Comparison of ENCODE assay signal across 17 mouse cellular contexts in the genomic region with DNA sequence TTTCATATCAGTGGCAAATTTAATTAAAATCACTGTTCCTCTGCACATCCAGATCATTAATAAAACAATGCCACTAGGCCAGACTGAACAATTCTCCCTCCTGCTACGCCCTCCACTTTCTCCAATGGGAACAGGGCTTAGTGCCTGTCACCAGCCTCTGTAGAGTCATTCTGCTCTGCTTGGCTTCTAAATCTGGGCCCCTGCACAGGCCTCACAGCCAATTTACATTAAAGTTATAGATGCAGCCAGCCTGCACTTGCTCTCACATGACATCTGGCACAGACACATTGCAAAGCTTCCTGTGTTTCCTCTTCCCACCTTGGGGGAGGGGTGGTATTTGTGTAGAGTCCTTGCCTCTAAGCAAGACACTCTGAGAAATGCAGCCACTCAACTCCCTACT. TPM values are rescaled to one million over a fixed set of nuclear protein-coding genes. Genes with fewer than 3 reads are reported as not detected.
DNase-seq lines count a peak whose midpoint lies in the region; ATAC-seq and TF ChIP-seq lines count a peak whose summit lies in the region.
"Had no signal": no experiment of that assay in that cellular context is flagged by ENCODE, and none has a peak within 500 bp of the region (broad histone marks: within the 10 kb centered on the region; RNA-seq: fewer than 3 reads in every experiment).

No protein-coding gene starts in this region.

- H3K4me3 ChIP-seq in heart, embryonic 10.5 days = no peak overlapping the region
- H3K4me3 ChIP-seq in heart, adult 2 months = no peak overlapping the region
- no peak overlapping the region for H3K4me3 ChIP-seq in lung, embryonic 14.5 days (ENCODE audit: low read depth, low read length)
- no peak overlapping the region for H3K4me3 ChIP-seq in kidney, embryonic 14.5 days (ENCODE audit: low read length)
- H3K4me3 ChIP-seq: forebrain, embryonic 15.5 days; limb, embryonic 13.5 days; stomach, embryonic 15.5 days had no signal

- no peak for ATAC-seq in lung, embryonic 14.5 days (ENCODE audit: insufficient read depth)
- ATAC-seq in kidney, embryonic 14.5 days (ENCODE audit: low FRiP score, low TSS enrichment) = no peak
- ATAC-seq: forebrain, embryonic 15.5 days had no signal

- TF ChIP-seq CTCF in heart, adult 2 months (IDR thresholded peaks at IDR 0.05) = no peak
- TF ChIP-seq CTCF in lung, embryonic 14.5 days (IDR thresholded peaks at IDR 0.05; ENCODE audit: low read depth) = no peak

- TF ChIP-seq POLR2A in heart, adult 2 months (IDR thresholded peaks at IDR 0.05; ENCODE audit: insufficient read depth, low read depth, low read length) = no peak

- no peaks in the 10 kb centered on the region for H3K79me2 ChIP-seq in heart, adult 2 months (replicated peaks; ENCODE audit: control insufficient read depth, insufficient read depth, low read length)

- no peak for TF ChIP-seq EP300 in heart, adult 2 months (IDR thresholded peaks at IDR 0.05; ENCODE audit: insufficient read depth, low read depth, low read length)

- no peak for DNase-seq in heart, embryonic 10.5 days (ENCODE audit: low spot score)
- DNase-seq in heart, adult 2 months = no peak
- peak; percentile 21 for DNase-seq in lung, embryonic 14.5 days
- no peak for DNase-seq in lung, postnatal 14 days
- DNase-seq in NIH3T3 (ENCODE audit: low read depth) = peak; percentile 25
- peak; percentile 12 for DNase-seq in forelimb bud, embryonic 11.5 days (ENCODE audit: low read depth, low spot score)
- DNase-seq in layer of hippocampus, adult 9-11 months = no peak
- DNase-seq: adrenal gland, postnatal 25 days; B cell, adult 2 months; cerebellum, postnatal 14 days; gastrocnemius, postnatal 25 days; kidney, adult 18-20 months had no signal

- H3K27ac ChIP-seq in heart, embryonic 10.5 days = peak overlapping the region; percentile 26; the same call in 1 of the 2 replicates
- no peak overlapping the region for H3K27ac ChIP-seq in heart, adult 2 months
- no peak overlapping the region for H3K27ac ChIP-seq in lung, embryonic 14.5 days (ENCODE audit: low read depth)
- no peak overlapping the region for H3K27ac ChIP-seq in kidney, embryonic 14.5 days (ENCODE audit: low read depth, low read length)
- H3K27ac ChIP-seq: forebrain, embryonic 15.5 days; limb, embryonic 13.5 days; stomach, embryonic 15.5 days had no signal

- H3K9ac ChIP-seq in heart, adult 2 months (ENCODE audit: low read depth, low read length) = no peak overlapping the region
- no peak overlapping the region for H3K9ac ChIP-seq in lung, embryonic 14.5 days
- H3K9ac ChIP-seq in kidney, embryonic 14.5 days (ENCODE audit: low read depth, low read length) = no peak overlapping the region
- H3K9ac ChIP-seq: forebrain, embryonic 15.5 days; limb, embryonic 13.5 days; stomach, embryonic 15.5 days had no signal

- whole genome bisulfite sequencing in heart, embryonic 10.5 days = 68% methylated on average over 1 of the region's 1 CpGs
- WGBS in heart, adult 2 months = 76% methylated on average over 1 of the region's 1 CpGs
- WGBS in lung, embryonic 14.5 days = 81% methylated on average over 1 of the region's 1 CpGs
- 95% methylated on average over 1 of the region's 1 CpGs for WGBS in kidney, embryonic 14.5 days

- intact Hi-C loops in heart, adult 2 months (cut with DNase I) = no loop called here

- no peaks in the 10 kb centered on the region for H3K9me3 ChIP-seq in heart, embryonic 10.5 days
- no peaks in the 10 kb centered on the region for H3K9me3 ChIP-seq in lung, embryonic 14.5 days (ENCODE audit: low read depth, low read length)
- H3K9me3 ChIP-seq in kidney, embryonic 14.5 days (ENCODE audit: control insufficient read depth, low read length) = no peaks in the 10 kb centered on the region
- H3K9me3 ChIP-seq: forebrain, embryonic 15.5 days; limb, embryonic 13.5 days; stomach, embryonic 15.5 days had no signal

- H3K36me3 ChIP-seq in heart, embryonic 10.5 days = no peaks in the 10 kb centered on the region
- H3K36me3 ChIP-seq in heart, adult 2 months (ENCODE audit: control insufficient read depth, insufficient read depth, low read length) = no peaks in the 10 kb centered on the region
- no peaks in the 10 kb centered on the region for H3K36me3 ChIP-seq in lung, embryonic 14.5 days (ENCODE audit: insufficient read depth)
- H3K36me3 ChIP-seq in kidney, embryonic 14.5 days (ENCODE audit: control insufficient read depth, insufficient read depth, low read length) = no peaks in the 10 kb centered on the region
- H3K36me3 ChIP-seq: forebrain, embryonic 15.5 days; limb, embryonic 13.5 days; stomach, embryonic 15.5 days had no signal

- H3K27me3 ChIP-seq in heart, embryonic 10.5 days (ENCODE audit: insufficient read depth, poor library complexity, severe bottlenecking) = no peaks in the 10 kb centered on the region
- no peaks in the 10 kb centered on the region for H3K27me3 ChIP-seq in heart, adult 2 months (ENCODE audit: control insufficient read depth, insufficient read depth, low read length)
- no peaks in the 10 kb centered on the region for H3K27me3 ChIP-seq in lung, embryonic 14.5 days (ENCODE audit: insufficient read depth, low read length)
- H3K27me3 ChIP-seq in kidney, embryonic 14.5 days (ENCODE audit: control insufficient read depth, insufficient read depth, low read length) = no peaks in the 10 kb centered on the region
- H3K27me3 ChIP-seq: forebrain, embryonic 15.5 days; limb, embryonic 13.5 days; stomach, embryonic 15.5 days had no signal

- H3K4me2 ChIP-seq in lung, embryonic 14.5 days = no peak overlapping the region
- no peak overlapping the region for H3K4me2 ChIP-seq in kidney, embryonic 14.5 days (replicated peaks; ENCODE audit: low read depth, low read length)
- H3K4me2 ChIP-seq: forebrain, embryonic 15.5 days; limb, embryonic 13.5 days; stomach, embryonic 15.5 days had no signal

- peaks cover 10% of the 10 kb centered on the region for H3K4me1 ChIP-seq in heart, embryonic 10.5 days
- no peaks in the 10 kb centered on the region for H3K4me1 ChIP-seq in heart, adult 2 months (ENCODE audit: control insufficient read depth, insufficient read depth, low read length)
- no peaks in the 10 kb centered on the region for H3K4me1 ChIP-seq in lung, embryonic 14.5 days (ENCODE audit: insufficient read depth)
- no peaks in the 10 kb centered on the region for H3K4me1 ChIP-seq in kidney, embryonic 14.5 days (ENCODE audit: control insufficient read depth, insufficient read depth, low read length)
- H3K4me1 ChIP-seq: stomach, embryonic 15.5 days had no signal

RNA-seq across cellular contexts. Expression of gene Slc8a3, which starts 12.0 kb away (rescaled TPM):
- polyA plus RNA-seq in heart, embryonic 10.5 days (2016; fragmentation: Nextera tagmentation; extraction: Ambion mirVana) = 0.27 and 0.48 TPM in 2 replicates
- total RNA-seq in heart, adult 2 months (2021) = under 1 TPM in 1 of 2 experiments, not detected in 1; 0.08 TPM
- polyA plus RNA-seq in heart, adult 2 months (2012; rRNA removed) = 0.18 TPM in 2 replicates
- polyA plus RNA-seq in lung, embryonic 14.5 days (2014; fragmentation: Nextera tagmentation; extraction: Ambion mirVana) = 0.46 and 0.50 TPM in 2 replicates
- polyA plus RNA-seq in kidney, embryonic 14.5 days (2014; fragmentation: Nextera tagmentation; extraction: Ambion mirVana) = 0.20 and 0.41 TPM in 2 replicates
- total RNA-seq: hematopoietic stem cell, adult 5-6 weeks had no signal

RNA-seq across cellular contexts. Expression of gene Gm4787, which starts 58.2 kb away (rescaled TPM):
- 0.15 and 0.25 TPM in 2 replicates for polyA plus RNA-seq in heart, embryonic 10.5 days (2016; fragmentation: Nextera tagmentation; extraction: Ambion mirVana)
- under 1 TPM; 0.39 to 0.59 TPM for total RNA-seq in heart, adult 2 months (2021)
- 0.12 and 0.23 TPM in 2 replicates for polyA plus RNA-seq in heart, adult 2 months (2012; rRNA removed)
- 0.14 and 0.43 TPM in 2 replicates for polyA plus RNA-seq in lung, embryonic 14.5 days (2014; fragmentation: Nextera tagmentation; extraction: Ambion mirVana)
- 0.26 and 0.53 TPM in 2 replicates for polyA plus RNA-seq in kidney, embryonic 14.5 days (2014; fragmentation: Nextera tagmentation; extraction: Ambion mirVana)

Comparison
In these comparisons a context has a peak if more than half of its experiments do, and no peak if none do; other contexts are left out.
1. DNase-seq: peak in lung, embryonic 14.5 days (single experiment), NIH3T3 (single experiment) and forelimb bud, embryonic 11.5 days (single experiment); none in heart, embryonic 10.5 days (single experiment), heart, adult 2 months (0 of 2), lung, postnatal 14 days (single experiment) and layer of hippocampus, adult 9-11 months (single experiment).